Mouse (Mus musculus) myocyte (in vitro differentiated cells): ENCODE results near the gene Terf2ip.

Experiments used
- MAX ChIP-seq: IDR thresholded peaks from one replicate; pipeline ENCODE4 v1.6.1; 2011; ENCODE audit warnings: low read depth, mild to moderate bottlenecking, control low read depth
- MYOD1 ChIP-seq, 3 experiments: IDR thresholded peaks; one replicate each; pipeline ENCODE4 v1.6.1; 2011; ENCODE audit warnings: control low read depth in 2 of 3, low read depth in 2 of 3, mild to moderate bottlenecking in 2 of 3, moderate library complexity in 1 of 3; ENCODE audit not compliant: insufficient read length in 2 of 3, control insufficient read depth in 1 of 3
- MYOG ChIP-seq, 3 experiments: IDR thresholded peaks; one replicate each; pipeline ENCODE4 v1.6.1; 2011; ENCODE audit warnings: control low read depth in 2 of 3, low read depth in 2 of 3, mild to moderate bottlenecking in 2 of 3; ENCODE audit not compliant: insufficient read length in 2 of 3, control insufficient read depth in 1 of 3, insufficient read depth in 1 of 3
- POLR2A ChIP-seq: IDR thresholded peaks from one replicate; pipeline ENCODE4 v1.6.1; 2011; ENCODE audit warnings: low read depth, mild to moderate bottlenecking, control low read depth, moderate library complexity; ENCODE audit not compliant: insufficient read length
- POLR2AphosphoS2 ChIP-seq: IDR thresholded peaks from one replicate; pipeline ENCODE4 v1.6.1; 2011; ENCODE audit warnings: low read depth, control low read depth; ENCODE audit not compliant: insufficient read length
- TCF12 ChIP-seq: IDR thresholded peaks from one replicate; pipeline ENCODE4 v1.6.1; 2011; ENCODE audit warnings: mild to moderate bottlenecking, control low read depth; ENCODE audit not compliant: poor library complexity, insufficient read depth, severe bottlenecking
- USF1 ChIP-seq: IDR thresholded peaks from one replicate; pipeline ENCODE4 v1.6.1; 2011; ENCODE audit warnings: low read depth, mild to moderate bottlenecking, control low read depth, moderate library complexity

DNA sequence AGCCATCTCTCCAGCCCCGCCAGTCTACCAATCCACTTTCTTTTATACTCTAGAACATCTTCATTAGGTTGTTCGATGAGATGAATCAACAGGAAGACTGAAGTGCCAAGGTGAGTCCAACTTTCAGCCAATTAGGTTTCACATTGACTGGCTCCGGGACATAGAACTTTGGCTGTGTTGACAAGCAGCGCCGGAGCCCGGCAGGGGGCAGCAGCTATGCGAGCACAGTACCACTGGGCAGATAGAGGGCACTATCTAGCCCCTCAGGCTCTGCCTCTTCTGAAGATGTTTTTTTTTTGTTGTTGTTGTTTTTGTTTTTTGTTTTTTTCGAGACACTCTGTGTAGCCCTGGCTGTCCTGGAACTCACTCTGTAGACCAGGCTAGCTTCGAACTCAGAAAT lies 40.3 kb downstream of the Terf2ip start:
- TF ChIP-seq POLR2A (no peak), MYOG (IDR thresholded peaks at IDR 0.05; ENCODE audit: control insufficient read depth in 1 of 3, insufficient read depth in 1 of 3, insufficient read length in 2 of 3, low read depth in 2 of 3) (no peak), POLR2AphosphoS2 (no peak), MAX (no peak), USF1 (no peak), TCF12 (no peak), MYOD1 (IDR thresholded peaks at IDR 0.05; ENCODE audit: control insufficient read depth in 1 of 3, insufficient read length in 2 of 3, low read depth in 2 of 3) (no peak)
